Mouse (Mus musculus): ENCODE results near the gene BC049730. TPM values are rescaled to one million over a fixed set of nuclear protein-coding genes. Genes with fewer than 3 reads are reported as not detected.
"Not testable (repeated sequence)": the region's sequence is repeated elsewhere in the genome, so short reads cannot be mapped to it uniquely, and the experiment has no call there.

BC049730 gene
- not detected for total RNA-seq (2022)

- no peak for DNase-seq (ENCODE audit: low spot score)
These were observed at the start of gene BC049730 for GRCm38 (mm10) chr7:24708832-24709292. Gene BC049730 (plus strand): TSS chr7:24709242.

GRCm38 (mm10) chr7:24659737-24660357 is 49.2 kb upstream of the BC049730 start:
- DNase-seq (ENCODE audit: low spot score): no peak

GRCm38 (mm10) chr7:24661118-24661904 is 47.7 kb upstream of the BC049730 start:
- peak; percentile 5 for DNase-seq (ENCODE audit: low spot score)

- peak; percentile 46 for DNase-seq (ENCODE audit: low spot score)
These were observed 46.5 kb upstream of the BC049730 start for GRCm38 (mm10) chr7:24662575-24662974.

- DNase-seq (ENCODE audit: low spot score): no peak
These were observed 44.7 kb upstream of the BC049730 start for GRCm38 (mm10) chr7:24664301-24664700.

- no peak for DNase-seq (ENCODE audit: low spot score)
These were observed 44.1 kb upstream of the BC049730 start for GRCm38 (mm10) chr7:24664959-24665358.

- no peak for DNase-seq (ENCODE audit: low spot score)
These were observed 37.0 kb upstream of the BC049730 start for GRCm38 (mm10) chr7:24671944-24672439.

- DNase-seq (ENCODE audit: low spot score): no peak
These were observed 32.5 kb upstream of the BC049730 start, which contains the start of gene Tex101 for GRCm38 (mm10) chr7:24676575-24676974. Gene Tex101 (minus strand): TSS chr7:24676675.

- not testable (repeated sequence) for DNase-seq (ENCODE audit: low spot score)
These were observed 24.9 kb upstream of the BC049730 start for GRCm38 (mm10) chr7:24684121-24684520.

GRCm38 (mm10) chr7:24687519-24687918 is 21.5 kb upstream of the BC049730 start:
- not testable (repeated sequence) for DNase-seq (ENCODE audit: low spot score)

- not testable (repeated sequence) for DNase-seq (ENCODE audit: low spot score)
These were observed 16.3 kb upstream of the BC049730 start for GRCm38 (mm10) chr7:24692693-24693092.

- not testable (repeated sequence) for DNase-seq (ENCODE audit: low spot score)
These were observed 11.2 kb upstream of the BC049730 start for GRCm38 (mm10) chr7:24697891-24698290.

- DNase-seq (ENCODE audit: low spot score): not testable (repeated sequence)
These were observed 6.2 kb upstream of the BC049730 start for GRCm38 (mm10) chr7:24702841-24703240.

- no peak for DNase-seq (ENCODE audit: low spot score)
These were observed 6.0 kb downstream of the BC049730 start for GRCm38 (mm10) chr7:24715039-24715438.

GRCm38 (mm10) chr7:24726808-24727207 is 17.8 kb downstream of the BC049730 start, which contains the start of gene Gm4763:
Gene Gm4763 (minus strand): TSS chr7:24726908.
- not testable (repeated sequence) for DNase-seq (ENCODE audit: low spot score)

- no peak for DNase-seq (ENCODE audit: low spot score)
These were observed 27.1 kb downstream of the BC049730 start for GRCm38 (mm10) chr7:24735970-24736670.

GRCm38 (mm10) chr7:24750695-24751094 is 41.7 kb downstream of the BC049730 start:
- DNase-seq (ENCODE audit: low spot score): no peak

GRCm38 (mm10) chr7:24751610-24752009 is 42.6 kb downstream of the BC049730 start:
- DNase-seq (ENCODE audit: low spot score): no peak

- DNase-seq (ENCODE audit: low spot score): no peak
These were observed 44.4 kb downstream of the BC049730 start for GRCm38 (mm10) chr7:24753476-24753875.

GRCm38 (mm10) chr7:24758520-24758919 is 49.5 kb downstream of the BC049730 start:
- no peak for DNase-seq (ENCODE audit: low spot score)

GRCm38 (mm10) chr7:24760211-24760610 is 51.2 kb downstream of the BC049730 start, which contains the start of gene Cd177:
Gene Cd177 (minus strand): TSS chr7:24760311.
- DNase-seq (ENCODE audit: low spot score): no peak

GRCm38 (mm10) chr7:24761161-24761560 is 52.1 kb downstream of the BC049730 start:
- DNase-seq (ENCODE audit: low spot score): no peak
